27 mouse cellular contexts compared by ENCODE assay signal in genomic region chr16:57558258-57558657, GRCm38 (mm10). TPM values are rescaled to one million over a fixed set of nuclear protein-coding genes. Genes with fewer than 3 reads are reported as not detected.
A peak's percentile ranks its signal among the peaks of the same experiment; 100 is the strongest.
DNase-seq lines count a peak whose midpoint lies in the region; ATAC-seq and TF ChIP-seq lines count a peak whose summit lies in the region.
"Had no signal": no experiment of that assay in that cellular context is flagged by ENCODE, and none has a peak within 500 bp of the region (broad histone marks: within the 10 kb centered on the region; RNA-seq: fewer than 3 reads in every experiment).

No protein-coding gene starts in this region.

- H3K9ac ChIP-seq in heart, adult 2 months (ENCODE audit: low read depth, low read length) = no peak overlapping the region
- H3K9ac ChIP-seq: embryonic facial prominence, embryonic 13.5 days; embryonic facial prominence, embryonic 15.5 days; forebrain, embryonic 12.5 days had no signal

- ATAC-seq in common myeloid progenitor, adult 5-6 weeks (replicated peaks; ENCODE audit: low read depth, poor library complexity, severe bottlenecking) = peak; percentile 52; the same call in 1 of the 2 replicates
- peak; percentile 93 for ATAC-seq in granulocyte monocyte progenitor cell, adult 5-6 weeks (replicated peaks; ENCODE audit: poor library complexity, severe bottlenecking)
- ATAC-seq: activated CD4-positive, CD25-positive, alpha-beta regulatory T cell, adult 4 months; CD4-positive, CD25-positive, alpha-beta regulatory T cell, adult 4 months; forebrain, embryonic 14.5 days; forebrain, embryonic 16.5 days; Patski had no signal

- intact Hi-C loops in heart, adult 2 months (cut with DNase I) = no loop called here

- peaks cover 2% of the 10 kb centered on the region for H3K79me2 ChIP-seq in heart, adult 2 months (replicated peaks; ENCODE audit: control insufficient read depth, insufficient read depth, low read length)

- peaks cover 66% of the 10 kb centered on the region for H3K36me3 ChIP-seq in heart, adult 2 months (ENCODE audit: control insufficient read depth, insufficient read depth, low read length)
- H3K36me3 ChIP-seq: embryonic facial prominence, embryonic 13.5 days; embryonic facial prominence, embryonic 15.5 days; forebrain, embryonic 10.5 days; forebrain, embryonic 12.5 days had no signal

- H3K4me1 ChIP-seq in heart, adult 2 months (ENCODE audit: control insufficient read depth, insufficient read depth, low read length) = peaks cover 14% of the 10 kb centered on the region
- H3K4me1 ChIP-seq in embryonic fibroblast, embryonic 13.5 days (ENCODE audit: control insufficient read depth, insufficient read depth, low read length) = peaks cover 40% of the 10 kb centered on the region
- H3K4me1 ChIP-seq: forebrain, embryonic 12.5 days had no signal

- WGBS in heart, adult 2 months = 91% methylated on average over 3 of the region's 3 CpGs

- no peak overlapping the region for H3K4me3 ChIP-seq in heart, adult 2 months
- no peak overlapping the region for H3K4me3 ChIP-seq in embryonic fibroblast, embryonic 13.5 days (ENCODE audit: insufficient read depth, low read length)
- H3K4me3 ChIP-seq: embryonic facial prominence, embryonic 13.5 days; embryonic facial prominence, embryonic 15.5 days; forebrain, embryonic 10.5 days; forebrain, embryonic 12.5 days had no signal

- DNase-seq in heart, adult 11 months = peak; percentile 66
- DNase-seq in heart, adult 2 months = no peak
- DNase-seq in layer of hippocampus, postnatal 14 days (ENCODE audit: low spot score in 2 of 2) = no peak
- DNase-seq in frontal cortex, postnatal 25 days (ENCODE audit: low spot score in 2 of 2) = no peak
- DNase-seq in thymus, postnatal 25 days = no peak
- DNase-seq: adrenal gland, adult 8-10 months; adrenal gland, postnatal 14 days; adrenal gland, postnatal 36 days; cerebellum, adult 11-12 months; cerebellum, adult 2 months; cerebellum, adult 9-10 months; cerebellum, postnatal 10 days; cerebellum, postnatal 25 days; embryo, embryonic 11 days had no signal

- TF ChIP-seq CTCF in heart, adult 2 months (IDR thresholded peaks at IDR 0.05) = no peak
- TF ChIP-seq CTCF in embryonic fibroblast, embryonic 13.5 days (IDR thresholded peaks at IDR 0.05; ENCODE audit: borderline replicate concordance, insufficient read depth, low read length) = no peak

- H3K27me3 ChIP-seq in heart, adult 2 months (ENCODE audit: control insufficient read depth, insufficient read depth, low read length) = no peaks in the 10 kb centered on the region
- H3K27me3 ChIP-seq: CH12.LX; embryonic facial prominence, embryonic 13.5 days; embryonic facial prominence, embryonic 15.5 days; forebrain, embryonic 12.5 days; Patski had no signal

- no peak for TF ChIP-seq EP300 in heart, adult 2 months (IDR thresholded peaks at IDR 0.05; ENCODE audit: insufficient read depth, low read depth, low read length)

- TF ChIP-seq POLR2A in heart, adult 2 months (IDR thresholded peaks at IDR 0.05; ENCODE audit: insufficient read depth, low read depth, low read length) = no peak
- TF ChIP-seq POLR2A in embryonic fibroblast, embryonic 13.5 days (IDR thresholded peaks at IDR 0.05; ENCODE audit: low read depth, low read length) = no peak

- no peak overlapping the region; the same call in 1 of the 2 replicates for H3K27ac ChIP-seq in heart, adult 2 months
- H3K27ac ChIP-seq in embryonic fibroblast, embryonic 13.5 days (ENCODE audit: insufficient read depth, low read length) = peak overlapping the region; percentile 35; the same call in 1 of the 2 replicates
- H3K27ac ChIP-seq: embryonic facial prominence, embryonic 13.5 days; embryonic facial prominence, embryonic 15.5 days; forebrain, embryonic 10.5 days; forebrain, embryonic 12.5 days had no signal

RNA-seq across cellular contexts. Expression of gene Cmss1, which starts 48.4 kb away (rescaled TPM):
- 10 to 100 TPM; 66.9 to 74.3 TPM for total RNA-seq in heart, adult 2 months (2021)
- 17.6 and 30.2 TPM in 2 replicates for polyA plus RNA-seq in heart, adult 2 months (2012; rRNA removed)
- 80.5 and 120 TPM in 2 replicates for total RNA-seq in common myeloid progenitor, adult 5-6 weeks (2017)
- polyA plus RNA-seq in embryonic fibroblast, embryonic 13.5 days (2011; ENCODE audit: insufficient read length, low read depth, missing spikeins) = 6.3 and 9.0 TPM in 2 replicates
- total RNA-seq in granulocyte monocyte progenitor cell, adult 5-6 weeks (2014; fragmentation: Nextera tagmentation) = 42.6 and 48.7 TPM in 2 replicates
- total RNA-seq in granulocyte monocyte progenitor cell, adult 5-6 weeks (2017) = 72.4 and 82.6 TPM in 2 replicates
- total RNA-seq in layer of hippocampus, postnatal 14 days (2021) = 10 to 100 TPM; 15.9 to 16.1 TPM
